Mouse (Mus musculus) thymus, adult 2 months (tissue): Measurements from ENCODE around the gene Olfr1167.

Source experiments
- CTCF ChIP-seq: fragments of 200-500 bp; IDR thresholded peaks from 2 replicates; pipeline ENCODE4 v1.5.1; 2012; ENCODE audit warnings: mild to moderate bottlenecking, control low read depth, low read length, moderate library complexity, borderline replicate concordance; ENCODE audit not compliant: control insufficient read depth, poor library complexity, insufficient read depth; ENCODE audit errors: extremely low read depth
- POLR2A ChIP-seq: fragments of 200-500 bp; IDR thresholded peaks from 2 replicates; pipeline ENCODE4 v1.6.1; 2012; ENCODE audit warnings: mild to moderate bottlenecking, low read length, control low read depth, moderate library complexity; ENCODE audit not compliant: control insufficient read depth, poor library complexity, insufficient read depth; ENCODE audit errors: extremely low read depth

DNA sequence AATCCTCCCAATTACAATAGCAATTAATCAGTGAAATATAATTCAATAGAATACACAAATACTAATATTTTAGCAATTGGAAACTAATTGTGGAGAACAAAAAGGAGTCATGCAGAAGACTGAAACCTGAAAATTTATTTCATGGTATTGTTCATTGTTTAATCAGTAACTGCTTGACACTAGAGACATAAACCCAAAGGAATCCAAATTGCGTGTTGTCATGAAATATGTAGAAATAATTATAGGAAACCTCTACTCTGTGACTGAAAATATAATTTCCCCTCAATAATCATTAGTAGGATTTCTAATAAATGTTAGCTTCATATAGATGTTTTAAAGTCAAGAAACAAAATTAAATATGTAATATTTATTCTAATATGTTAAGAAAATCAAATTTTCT lies 26.8 kb downstream of the Olfr1167 start, which contains the start of gene Olfr1166:
- TF ChIP-seq CTCF = no peak
- TF ChIP-seq POLR2A = no peak
